Mouse (Mus musculus): ENCODE measurements around the gene Anln.
"Not testable (repeated sequence)": the region's sequence is repeated elsewhere in the genome, so short reads cannot be mapped to it uniquely, and the experiment has no call there.

Anln gene

DNA sequence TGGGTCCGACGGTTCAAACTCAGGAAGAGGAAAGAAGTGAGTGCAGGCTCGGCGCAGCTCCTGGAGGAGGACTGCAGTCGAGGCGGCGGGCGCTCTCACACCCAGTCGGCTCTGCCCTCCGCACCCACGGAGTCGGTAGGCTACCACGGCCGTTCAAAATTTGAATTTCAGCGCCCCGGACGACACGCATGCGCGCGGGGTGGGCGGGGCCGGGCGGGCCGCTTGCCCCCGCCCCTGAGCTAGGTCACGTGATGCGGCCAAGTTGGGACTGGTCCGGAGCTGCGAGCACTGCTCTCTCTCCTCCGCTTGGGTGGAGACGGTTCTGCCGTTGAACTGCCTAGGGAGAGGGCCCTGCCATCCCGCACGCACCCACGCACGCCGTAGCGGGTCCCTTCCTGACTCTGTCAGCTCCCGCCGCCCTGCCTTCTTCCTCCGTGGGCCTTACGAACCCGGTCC, at the start of gene Anln:
TSS of gene Anln (minus strand) at position 168 of the 456 bp plus-strand sequence.
- peak; percentile 92 to 93 for DNase-seq (ENCODE audit: low spot score in 2 of 2)

DNA sequence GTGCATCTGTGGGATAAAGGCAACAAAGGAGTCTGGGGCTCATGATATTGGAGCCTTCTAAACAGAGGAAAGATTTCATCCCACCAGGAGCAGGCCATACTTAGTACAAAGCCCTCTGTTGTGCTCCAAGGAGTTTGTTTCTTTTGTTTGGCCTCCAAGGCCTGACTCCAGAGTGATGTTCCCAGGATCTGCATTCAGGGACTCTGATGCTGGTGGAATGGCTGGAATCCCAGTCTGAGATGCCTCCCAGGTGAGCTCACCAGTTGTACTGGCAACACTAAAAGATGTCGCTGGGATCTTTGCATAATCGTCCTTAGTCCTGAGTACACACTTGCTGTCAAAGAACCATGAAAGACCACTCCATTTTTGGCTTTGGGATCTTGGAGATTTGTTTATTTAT, 45.1 kb upstream of the Anln start:
- DNase-seq (ENCODE audit: low spot score in 2 of 2): no peak

DNA sequence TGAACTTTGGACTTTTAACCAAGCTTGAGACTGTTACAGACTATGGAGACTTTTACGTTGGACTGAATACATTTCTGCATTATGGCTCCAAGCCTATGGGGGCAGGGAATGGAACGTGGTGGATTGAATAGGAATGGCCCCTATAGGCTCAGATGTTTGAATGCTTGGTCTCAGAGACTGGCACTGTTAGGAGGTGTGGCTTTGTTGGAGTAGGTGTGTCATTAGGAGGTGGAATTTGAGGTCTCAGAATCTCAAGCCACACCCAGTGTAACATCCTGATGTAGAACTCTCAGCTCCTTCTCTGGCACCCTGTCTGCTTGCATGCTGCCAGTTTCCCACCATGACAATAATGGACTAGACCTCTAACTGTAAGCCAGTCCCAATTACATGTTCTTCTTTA, 44.2 kb upstream of the Anln start:
- DNase-seq (ENCODE audit: low spot score in 2 of 2): no peak

DNA sequence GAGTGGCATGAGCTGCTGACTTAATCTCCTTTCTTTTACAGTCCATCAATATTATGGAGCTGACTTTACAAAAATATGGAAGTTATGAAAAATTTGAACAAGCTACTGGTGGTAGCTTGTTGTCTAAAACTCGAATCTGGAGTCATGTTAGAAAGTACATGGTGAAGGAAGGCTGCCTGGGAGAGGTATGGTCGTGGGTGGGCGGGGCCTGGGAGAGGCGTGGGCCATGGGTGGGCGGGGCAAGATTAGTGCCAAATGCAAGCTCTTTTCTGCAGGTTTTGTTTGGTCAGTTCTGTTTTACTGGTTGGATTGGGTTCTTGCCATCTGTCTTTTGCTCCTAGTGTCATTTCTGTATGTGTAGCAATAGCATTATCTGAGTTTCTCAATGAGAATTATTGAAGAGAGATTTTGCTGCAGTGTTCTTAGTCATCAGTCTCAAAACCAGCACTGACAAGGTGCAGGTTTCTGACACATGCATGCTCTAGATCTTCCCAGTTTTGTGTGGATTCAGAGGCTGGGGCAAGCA, 41.4 kb upstream of the Anln start:
- DNase-seq (ENCODE audit: low spot score in 2 of 2): no peak

DNA sequence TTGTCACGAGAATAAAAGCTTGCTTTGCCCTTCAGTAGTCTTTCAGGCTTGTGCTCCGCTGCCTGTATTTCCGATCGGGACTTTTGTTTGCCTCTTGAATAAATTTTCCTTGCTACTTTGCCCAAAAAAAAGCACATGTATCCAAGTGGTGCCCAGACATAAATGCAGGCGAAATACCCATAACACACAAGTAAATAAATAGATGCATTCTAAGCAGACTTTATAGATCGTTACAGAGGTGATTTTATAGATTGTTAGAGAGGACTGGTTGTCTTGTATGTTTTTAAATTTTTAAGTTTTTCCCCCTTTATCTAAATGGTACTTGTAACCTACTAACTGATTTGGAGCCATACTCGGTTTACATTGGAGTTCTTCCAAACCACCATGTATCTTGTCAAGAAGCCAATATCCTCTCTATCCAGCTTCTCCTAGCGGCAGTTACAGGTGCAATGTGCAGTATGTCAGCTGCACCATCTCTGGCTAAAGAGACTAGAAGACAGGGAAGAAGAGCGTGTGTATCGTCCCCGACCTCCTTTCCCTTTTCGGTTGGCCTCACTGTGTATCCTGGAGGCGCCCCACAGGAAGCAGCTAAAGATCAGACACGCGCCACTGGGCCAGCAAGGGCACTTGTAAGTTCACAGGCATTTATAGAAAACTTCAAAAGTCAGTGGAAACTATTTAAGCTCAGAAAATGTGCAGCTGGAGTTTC, 40.7 kb upstream of the Anln start:
- DNase-seq (ENCODE audit: low spot score in 2 of 2): no peak

DNA sequence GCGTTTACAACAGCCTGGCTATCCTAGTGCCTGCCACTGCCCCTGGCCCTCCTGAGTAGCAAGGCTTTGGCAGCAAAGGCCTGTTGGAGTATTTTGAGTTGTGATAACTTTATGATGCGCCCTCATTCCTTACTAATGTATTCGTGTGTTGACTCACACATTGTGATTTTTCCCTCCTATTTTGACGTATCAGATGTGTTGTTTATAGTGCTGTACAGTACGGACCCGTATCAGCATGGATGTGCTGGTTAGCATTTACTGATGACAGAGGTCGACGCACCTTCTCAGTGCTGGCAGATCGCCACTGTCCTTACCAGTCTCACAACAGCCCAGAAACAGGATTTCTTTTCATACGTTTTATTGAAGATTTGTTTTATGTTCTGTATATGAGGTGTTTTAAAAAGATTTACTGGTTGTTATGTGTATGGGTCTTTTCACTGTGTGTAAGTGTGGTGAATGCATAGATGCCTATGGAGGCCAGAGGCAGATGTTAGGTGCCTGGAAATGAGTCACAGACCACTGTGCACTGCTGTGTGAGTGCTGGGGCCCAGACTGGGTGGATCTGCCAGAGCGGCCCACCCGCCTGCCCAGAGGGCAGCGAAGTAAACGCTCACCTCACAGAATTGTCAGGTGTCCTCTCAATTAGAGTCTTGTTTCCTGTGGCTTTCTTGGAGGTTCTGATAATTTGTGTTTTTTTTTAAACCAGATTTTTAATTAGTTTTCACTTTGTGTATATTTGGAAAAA, 39.9 kb upstream of the Anln start:
- DNase-seq (ENCODE audit: low spot score in 2 of 2): no peak

DNA sequence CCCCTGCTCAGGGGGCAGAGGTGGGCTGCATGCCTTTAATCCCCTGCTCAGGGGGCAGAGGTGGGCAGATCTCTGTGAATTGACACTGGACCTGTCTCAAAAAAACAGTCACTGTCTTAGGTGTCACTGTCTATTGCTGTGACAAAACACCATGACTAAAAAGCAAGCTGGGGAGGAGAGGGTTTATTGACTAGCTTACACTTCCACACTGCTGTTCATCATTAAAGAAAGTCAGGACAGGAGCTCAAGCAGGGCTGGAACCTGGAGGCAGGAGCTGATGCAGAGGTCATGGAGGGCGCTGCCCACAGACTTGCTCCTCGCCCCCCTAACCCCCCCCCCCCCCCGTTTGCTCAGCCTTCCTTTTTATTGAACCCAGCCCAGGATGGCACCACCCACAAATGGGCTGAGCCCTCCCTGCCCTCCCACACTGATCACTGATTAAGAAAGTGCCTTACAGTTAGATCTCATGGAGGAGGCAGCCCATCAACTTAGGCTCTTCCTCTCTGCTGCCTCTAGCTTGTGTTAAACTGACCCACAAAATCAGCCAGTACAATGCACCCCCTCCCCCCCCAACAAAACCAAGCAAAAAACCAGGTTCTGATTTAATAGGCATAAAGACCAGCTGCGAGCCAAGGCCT, 39.2 kb upstream of the Anln start:
- DNase-seq (ENCODE audit: low spot score in 2 of 2): no peak

DNA sequence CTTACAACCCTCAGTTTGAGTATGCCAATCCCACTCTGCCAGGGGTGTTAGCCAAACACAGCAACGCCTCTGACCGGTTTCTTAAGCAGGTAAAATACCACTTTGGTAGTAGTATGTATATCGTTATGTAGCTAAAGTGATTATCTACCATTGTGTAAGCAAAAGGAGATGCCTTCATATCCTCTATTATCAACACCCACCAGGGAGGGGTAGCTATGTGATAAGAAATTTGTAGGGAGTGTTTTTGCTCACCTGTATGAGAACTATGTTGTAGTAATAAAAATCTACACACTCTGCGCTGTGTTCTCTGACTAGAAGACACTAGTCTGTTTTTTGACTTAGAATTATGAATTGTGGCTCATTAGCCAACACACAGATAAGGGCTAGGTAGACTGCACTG, 35.7 kb upstream of the Anln start:
- no peak for DNase-seq (ENCODE audit: low spot score in 2 of 2)

DNA sequence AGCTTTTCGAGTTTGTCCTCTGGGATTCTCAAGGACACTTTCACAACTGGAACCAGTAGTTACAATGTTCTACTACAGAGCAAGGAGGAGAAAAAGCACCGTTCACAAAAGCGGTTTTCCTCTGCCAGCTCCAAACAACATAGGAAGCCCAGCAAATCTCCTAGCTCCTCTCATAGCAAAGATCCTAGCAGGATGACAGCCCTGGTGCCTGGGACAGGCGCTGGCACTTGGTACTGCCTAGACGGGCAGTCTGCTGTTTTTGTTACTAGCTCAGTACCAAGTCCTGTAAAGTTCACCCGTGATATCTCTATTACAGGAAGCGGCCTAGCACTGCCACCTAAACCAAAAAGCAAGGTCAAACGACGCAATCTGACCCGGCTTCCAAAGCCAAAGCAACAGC, 35.2 kb upstream of the Anln start:
- no peak for DNase-seq (ENCODE audit: low spot score in 2 of 2)

DNA sequence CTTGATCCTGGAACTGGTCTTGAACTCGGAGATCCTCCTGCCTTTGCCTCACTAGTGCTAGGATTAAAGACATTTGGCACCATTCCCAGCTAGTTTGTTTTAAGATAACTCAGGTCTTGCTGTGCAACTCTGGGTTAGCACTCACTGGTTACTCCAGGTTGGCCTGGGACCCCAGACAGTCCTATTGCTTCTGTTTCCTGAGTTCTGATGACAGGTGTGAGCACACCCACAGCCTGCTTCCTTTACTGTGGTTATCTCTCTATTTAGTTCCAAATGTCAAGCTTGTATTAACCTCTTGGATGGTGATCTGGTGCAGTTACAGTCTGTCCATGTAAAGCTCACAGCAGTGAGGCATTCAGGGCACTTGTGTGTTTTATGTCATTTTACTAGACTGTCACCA, 34.5 kb upstream of the Anln start:
- DNase-seq (ENCODE audit: low spot score in 2 of 2): no peak

DNA sequence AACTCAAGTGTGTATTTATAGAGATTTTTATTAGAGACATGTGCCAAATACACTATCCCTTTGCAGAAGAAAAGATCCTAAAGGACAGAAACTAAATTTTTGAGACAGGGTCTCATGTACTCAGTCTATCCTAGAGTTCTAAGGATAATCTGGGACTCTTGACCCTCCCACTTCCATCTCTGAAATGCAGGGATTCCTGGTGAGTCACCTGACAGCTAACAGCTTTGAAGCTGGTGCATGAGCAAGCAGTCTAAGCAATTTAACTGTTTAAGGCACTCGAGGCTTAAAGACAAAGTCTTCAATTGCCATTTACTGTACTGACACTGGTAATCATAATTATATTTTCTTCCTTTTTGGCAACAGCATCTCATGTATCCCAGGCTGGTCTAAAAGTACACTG, 33.6 kb upstream of the Anln start:
- DNase-seq (ENCODE audit: low spot score in 2 of 2): no peak

DNA sequence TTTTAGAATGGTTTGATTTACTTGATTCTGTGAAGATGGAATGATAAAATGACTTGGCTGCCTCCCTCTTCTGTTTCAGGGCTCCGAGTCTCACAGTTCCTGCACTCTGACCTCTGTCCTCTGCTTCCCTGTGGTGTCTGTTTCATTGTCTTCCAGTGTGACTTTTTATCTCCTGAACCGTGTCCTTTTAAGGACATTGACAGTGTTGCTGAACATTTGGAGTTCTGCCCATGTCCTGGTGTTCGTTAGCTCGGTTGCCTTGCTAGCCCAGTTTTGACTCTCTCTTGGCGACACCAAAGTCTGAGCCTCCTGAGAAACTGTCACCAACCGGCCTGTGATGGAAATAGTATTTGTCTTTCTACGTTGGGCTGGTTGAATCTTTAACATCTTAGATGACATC, 31.5 kb upstream of the Anln start:
- no peak for DNase-seq (ENCODE audit: low spot score in 2 of 2)

DNA sequence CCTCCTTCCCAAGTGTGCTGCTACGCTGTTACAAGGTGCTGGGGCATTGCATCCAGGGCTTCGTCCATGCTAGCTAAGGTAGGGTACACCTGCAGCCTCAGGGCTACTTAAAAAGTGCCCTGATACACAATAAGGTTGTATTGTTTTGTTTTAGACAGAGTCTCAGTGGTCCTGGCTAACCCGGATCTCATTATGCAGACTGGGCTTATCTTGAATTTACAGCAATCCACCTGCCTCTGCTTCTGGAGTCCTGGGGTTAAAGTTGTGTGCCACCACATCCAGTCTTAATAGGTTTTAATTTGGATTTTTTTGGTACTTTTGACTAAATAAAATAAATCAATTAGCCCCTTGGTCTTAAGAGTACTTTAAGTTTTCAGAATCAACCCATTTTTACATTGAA, 30.9 kb upstream of the Anln start:
- DNase-seq (ENCODE audit: low spot score in 2 of 2): no peak

DNA sequence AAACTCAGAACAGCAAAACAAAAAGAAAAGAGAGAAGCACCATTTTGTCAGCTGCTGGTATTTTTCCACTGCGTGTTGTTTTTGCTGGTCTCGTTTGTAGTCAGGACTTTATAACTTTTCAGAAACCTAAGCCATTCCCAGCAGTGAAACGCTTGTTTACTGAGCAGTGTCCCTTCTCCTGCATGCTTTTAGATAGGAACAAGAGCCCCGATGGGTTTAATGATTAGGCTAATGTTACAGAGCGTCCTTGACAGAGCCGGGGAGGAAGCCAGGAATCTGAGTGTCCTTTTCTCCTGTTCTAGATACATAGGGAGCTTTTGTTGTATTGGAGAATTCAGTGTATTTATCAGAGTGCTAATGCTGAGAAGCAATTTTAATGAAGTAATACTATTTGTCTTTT, 28.6 kb upstream of the Anln start:
- DNase-seq (ENCODE audit: low spot score in 2 of 2): no peak

DNA sequence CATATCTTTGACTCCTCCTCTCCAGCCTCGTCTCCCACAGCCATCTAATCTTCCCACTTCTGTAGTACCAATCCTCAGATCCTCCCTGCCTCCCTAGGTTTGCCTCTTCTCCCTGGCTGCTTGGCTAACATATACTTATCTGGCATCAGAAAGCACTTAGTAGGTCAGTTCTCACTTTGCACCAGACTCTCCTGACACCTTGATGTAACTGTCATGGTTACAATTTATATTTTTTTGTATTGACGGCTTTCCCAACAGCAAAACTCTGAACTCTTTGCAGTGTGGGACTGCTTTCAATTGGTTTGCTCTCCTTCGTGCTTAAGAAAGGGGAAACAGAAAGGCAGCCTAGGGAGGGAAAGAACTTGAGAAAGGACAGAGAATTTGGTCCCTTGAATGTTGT, 27.2 kb upstream of the Anln start:
- DNase-seq (ENCODE audit: low spot score in 2 of 2): no peak

DNA sequence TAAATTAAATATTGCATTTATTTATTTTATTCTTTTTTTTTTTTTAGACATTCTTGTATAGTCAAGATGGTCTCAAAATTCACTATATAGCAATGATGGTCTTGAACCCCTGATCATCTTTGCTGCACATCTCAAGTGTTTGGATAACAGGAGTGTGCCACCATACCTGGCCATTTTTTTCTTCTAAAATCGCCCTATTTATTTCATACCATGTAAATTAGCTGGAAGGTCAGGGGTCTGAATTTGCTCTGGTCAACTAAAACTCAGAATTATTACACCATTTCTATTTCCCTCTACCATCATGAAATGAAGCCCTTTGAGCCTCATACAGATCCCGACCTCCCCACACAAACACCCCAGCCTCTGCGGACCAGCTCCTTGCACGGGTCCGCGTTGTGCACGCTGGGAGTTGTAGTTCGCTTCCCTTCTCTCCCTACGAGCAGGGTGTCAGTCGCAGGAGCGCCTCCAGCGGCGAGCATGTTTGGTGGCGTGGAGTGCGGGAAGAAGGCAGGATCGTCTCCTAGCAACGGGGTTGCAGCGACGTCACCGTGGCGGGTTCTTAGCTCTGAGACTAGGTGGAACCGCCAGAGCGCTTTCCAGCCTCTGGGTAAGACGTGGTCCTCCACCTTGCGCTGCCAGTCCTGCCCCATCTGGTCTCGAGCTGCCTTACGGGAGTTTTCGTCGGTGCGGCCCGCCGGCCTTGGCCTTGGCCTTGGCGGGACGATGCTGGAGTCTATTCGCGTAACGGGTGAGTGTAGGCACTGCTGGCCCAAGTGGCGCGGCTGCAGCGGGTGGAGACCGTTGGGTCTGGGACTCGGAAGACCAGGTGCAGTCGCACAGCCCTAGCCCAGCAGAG, 22.2 kb upstream of the Anln start, which contains the start of gene 9530077C05Rik:
TSS of gene 9530077C05Rik (plus strand) at position 512 of the 856 bp plus-strand sequence.
- DNase-seq (ENCODE audit: low spot score in 2 of 2): peak; percentile 99

DNA sequence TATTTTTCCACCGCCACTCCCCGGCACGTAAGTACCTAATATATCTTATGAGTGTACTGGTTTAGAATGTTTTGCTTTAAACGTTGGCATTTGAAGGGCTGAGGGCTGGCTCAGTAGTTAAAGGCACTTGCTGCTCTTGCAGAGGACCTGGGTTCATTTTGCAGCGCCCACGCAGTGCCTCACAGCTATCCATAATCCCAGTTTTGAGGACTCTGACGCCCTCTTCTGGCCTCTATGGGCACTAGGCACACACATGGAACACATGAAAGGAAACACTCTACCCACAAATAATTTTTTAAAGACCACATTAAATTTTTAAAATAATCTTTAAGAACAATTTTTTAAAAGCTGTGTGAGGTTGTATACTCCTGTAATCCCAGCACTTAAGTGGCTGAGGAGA, 20.5 kb upstream of the Anln start:
- no peak for DNase-seq (ENCODE audit: low spot score in 2 of 2)

DNA sequence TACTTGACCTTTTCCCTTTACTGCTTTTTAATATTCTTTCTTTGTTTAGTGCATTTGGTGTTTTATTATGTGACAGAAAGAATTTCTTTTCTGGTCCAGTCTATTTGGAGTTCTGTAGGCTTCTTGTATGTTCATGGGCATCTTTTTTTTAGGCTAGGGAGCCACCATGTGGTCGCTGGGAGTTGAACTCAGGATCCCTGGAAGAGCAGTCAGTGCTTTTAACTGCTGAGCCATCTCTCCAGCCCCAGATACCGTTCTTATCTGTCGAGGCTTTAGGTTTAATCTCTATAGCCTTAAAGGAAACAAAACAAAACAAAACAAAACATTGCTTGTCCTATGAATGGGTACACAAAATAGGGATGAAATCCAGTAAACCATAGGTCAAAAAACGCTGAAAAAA, 19.4 kb upstream of the Anln start:
- peak in 1 of 2 experiments; percentile 47 for DNase-seq (ENCODE audit: low spot score in 2 of 2)

DNA sequence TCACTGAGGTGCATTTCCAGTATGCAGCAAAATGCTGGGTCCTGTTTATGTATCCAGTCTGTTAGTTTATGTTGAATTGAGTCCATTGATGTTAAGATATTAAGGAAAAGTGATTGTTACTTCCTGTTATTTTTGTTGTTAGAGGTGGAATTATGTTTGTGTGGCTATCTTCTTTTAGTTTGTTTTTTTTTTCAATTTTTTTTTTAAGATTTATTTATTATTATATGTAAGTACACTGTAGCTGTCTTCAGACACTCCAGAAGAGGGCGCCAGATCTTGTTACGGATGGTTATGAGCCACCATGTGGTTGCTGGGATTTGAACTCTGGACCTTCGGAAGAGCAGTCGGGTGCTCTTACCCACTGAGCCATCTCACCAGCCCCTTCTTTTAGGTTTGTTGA, 18.6 kb upstream of the Anln start:
- not testable (repeated sequence) for DNase-seq (ENCODE audit: low spot score in 2 of 2)

DNA sequence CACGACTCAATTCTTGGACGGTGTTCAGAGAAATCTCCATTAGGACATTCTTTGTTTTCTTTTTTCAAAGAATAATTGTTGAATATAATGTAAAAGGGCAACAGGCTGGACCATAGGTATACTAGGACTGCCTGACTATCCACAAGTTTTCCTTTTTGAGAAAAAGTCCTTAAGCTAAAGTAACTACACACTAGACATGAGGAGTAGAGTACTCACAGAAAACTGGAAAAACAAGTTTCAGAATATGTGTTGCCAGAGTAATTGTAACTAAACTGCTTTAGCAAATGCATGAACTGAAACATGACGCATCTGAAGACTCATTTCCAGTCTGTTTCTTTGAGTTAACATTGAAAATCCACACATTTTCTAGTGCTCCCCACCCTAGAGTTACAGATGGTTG, 16.4 kb upstream of the Anln start:
- no peak for DNase-seq (ENCODE audit: low spot score in 2 of 2)

DNA sequence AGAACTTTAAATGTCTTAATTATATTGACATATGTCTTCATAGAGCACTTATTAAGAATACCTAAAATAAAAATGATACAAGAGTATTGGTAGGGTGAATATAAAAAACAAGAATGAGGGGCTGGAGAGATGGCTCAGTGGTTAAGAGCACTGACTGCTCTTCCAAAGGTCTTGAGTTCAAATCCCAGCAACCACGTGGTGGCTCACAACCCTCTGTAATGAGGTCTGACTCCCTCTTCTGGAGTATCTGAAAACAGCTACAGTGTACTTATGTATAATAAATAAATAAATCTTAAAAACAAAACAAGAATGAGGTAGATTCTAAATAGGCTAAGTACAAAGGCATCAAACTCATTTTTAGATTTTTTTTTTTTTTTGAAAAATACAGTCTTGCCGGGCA, 14.5 kb upstream of the Anln start:
- not testable (repeated sequence) for DNase-seq (ENCODE audit: low spot score in 2 of 2)

DNA sequence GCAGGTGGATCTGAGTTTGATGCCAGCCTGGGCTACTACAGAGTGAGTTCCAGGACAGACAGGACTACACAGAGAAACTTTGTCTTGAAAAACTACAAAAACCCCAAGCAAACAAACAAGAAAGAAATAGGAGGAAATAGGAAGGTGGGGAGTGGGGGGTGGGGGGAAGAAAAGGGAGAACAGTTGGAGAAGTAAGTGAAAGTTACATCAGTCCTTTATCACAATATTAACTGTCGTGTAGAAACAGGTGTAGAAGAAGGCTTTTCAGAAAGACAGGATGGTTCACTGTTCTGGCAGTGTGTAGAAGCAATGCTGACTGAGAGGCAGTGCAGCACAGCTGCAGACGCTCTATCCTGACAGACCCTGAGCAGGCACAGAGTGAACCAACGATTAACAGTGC, 14.0 kb upstream of the Anln start:
- no peak for DNase-seq (ENCODE audit: low spot score in 2 of 2)

Data from right cerebral cortex, postnatal 10 days (tissue).